Mouse (Mus musculus): Measurements from ENCODE around the gene Prkd2. TPM values are rescaled to one million over a fixed set of nuclear protein-coding genes. Genes with fewer than 3 reads are reported as not detected.
A peak's percentile ranks its signal among the peaks of the same experiment; 100 is the strongest.

Prkd2 gene
- total and polyA plus RNA-seq, 2 experiments from 2014 or later: 8.8 to 10.6 TPM

- Histone ChIP-seq H3K36me3 (replicated peaks; ENCODE audit: control insufficient read depth, insufficient read depth, low read length) (peaks cover 54% of the 10 kb centered on the region), H3K9me3 (replicated peaks; ENCODE audit: control insufficient read depth, low read length) (no peaks in the 10 kb centered on the region), H3K4me2 (ENCODE audit: low read depth, low read length) (no peak overlapping the region), H3K9ac (replicated peaks; ENCODE audit: low read depth, low read length) (no peak overlapping the region), H3K4me1 (ENCODE audit: control insufficient read depth, insufficient read depth) (peaks cover 8% of the 10 kb centered on the region; the same call in 1 of the 2 replicates), H3K27ac (ENCODE audit: low read depth) (no peak overlapping the region), H3K4me3 (ENCODE audit: low read depth, low read length) (no peak overlapping the region), H3K27me3 (ENCODE audit: control insufficient read depth, insufficient read depth, low read length) (no peaks in the 10 kb centered on the region)
- 38% methylated on average over 17 of the region's 17 CpGs for WGBS
- TF ChIP-seq CTCF (IDR thresholded peaks at IDR 0.05; ENCODE audit: low read depth) (peak; percentile 46), EP300 (IDR thresholded peaks at IDR 0.05; ENCODE audit: low read depth) (no peak)
- no peak for DNase-seq (ENCODE audit: low spot score)
- ATAC-seq (ENCODE audit: insufficient read depth, low read depth): no peak
These were observed 5.9 kb downstream of the Prkd2 start for GRCm38 (mm10) chr7:16848579-16848978.

DNA sequence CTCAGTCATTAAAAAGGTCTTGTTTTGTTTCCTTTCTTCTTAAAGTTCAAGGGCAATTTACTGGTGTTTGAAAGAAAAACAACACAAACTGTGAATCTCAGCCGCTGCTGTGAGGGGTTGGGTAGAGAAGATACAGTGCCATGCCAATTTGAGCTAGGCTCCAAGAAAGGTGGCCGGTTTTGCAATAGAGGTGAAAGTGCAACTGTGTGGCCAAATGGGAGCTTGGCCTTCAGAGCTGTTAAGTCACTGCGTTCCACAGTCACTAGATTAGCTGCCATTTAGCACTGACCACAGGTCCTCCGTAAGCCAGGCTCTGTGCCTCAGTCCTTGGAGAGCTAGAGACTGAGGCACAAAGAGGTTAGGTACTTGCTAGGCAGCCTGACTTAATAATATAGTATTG is 8.9 kb downstream of the Prkd2 start:
- no peak for TF ChIP-seq EP300 (IDR thresholded peaks at IDR 0.05; ENCODE audit: low read depth)
- TF ChIP-seq CTCF (IDR thresholded peaks at IDR 0.05; ENCODE audit: low read depth): no peak
- 84% methylated on average over 4 of the region's 4 CpGs for WGBS

DNA sequence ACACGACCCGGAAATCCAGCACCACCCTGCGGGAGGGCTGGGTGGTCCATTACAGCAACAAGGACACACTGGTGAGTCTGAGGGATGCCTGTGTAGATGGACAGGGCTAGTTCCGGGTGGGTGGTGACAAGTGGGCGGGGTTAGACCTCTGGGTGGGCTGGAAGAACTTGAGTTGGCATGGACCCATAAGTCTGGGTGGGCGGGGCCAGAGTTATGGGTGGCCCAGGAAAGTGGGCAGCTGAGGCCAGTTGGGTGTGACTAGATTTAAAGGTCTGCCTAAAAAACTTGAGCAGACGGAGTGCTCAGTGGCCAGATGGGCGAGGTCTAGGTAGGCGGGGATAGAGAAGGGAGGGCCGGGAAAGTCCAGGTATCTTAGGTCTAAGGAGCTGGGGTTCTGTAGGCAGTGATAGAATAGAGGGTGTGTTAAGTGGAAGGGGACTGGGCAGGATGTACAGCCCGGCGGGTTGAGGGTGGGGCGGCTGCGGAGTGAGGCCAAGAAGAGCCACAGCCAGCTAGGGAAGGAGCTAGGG is 10.7 kb downstream of the Prkd2 start:
- TF ChIP-seq EP300 (IDR thresholded peaks at IDR 0.05; ENCODE audit: low read depth) (no peak), CTCF (IDR thresholded peaks at IDR 0.05; ENCODE audit: low read depth) (no peak)
- H3K4me2 ChIP-seq (ENCODE audit: low read depth, low read length): no peak overlapping the region
- H3K9ac ChIP-seq (replicated peaks; ENCODE audit: low read depth, low read length): no peak overlapping the region
- ATAC-seq (ENCODE audit: insufficient read depth, low read depth): no peak
- H3K36me3 ChIP-seq (replicated peaks; ENCODE audit: control insufficient read depth, insufficient read depth, low read length): peaks cover 83% of the 10 kb centered on the region
- H3K27me3 ChIP-seq (ENCODE audit: control insufficient read depth, insufficient read depth, low read length): no peaks in the 10 kb centered on the region
- WGBS: 79% methylated on average over 14 of the region's 14 CpGs
- DNase-seq (ENCODE audit: low spot score): no peak
- no peaks in the 10 kb centered on the region for H3K9me3 ChIP-seq (replicated peaks; ENCODE audit: control insufficient read depth, low read length)
- no peak overlapping the region for H3K4me3 ChIP-seq (ENCODE audit: low read depth, low read length)
- no peaks in the 10 kb centered on the region for H3K4me1 ChIP-seq (ENCODE audit: control insufficient read depth, insufficient read depth)
- no peak overlapping the region for H3K27ac ChIP-seq (ENCODE audit: low read depth)

More for the DNA sequence above, 8.9 kb downstream of the Prkd2 start:
- Histone ChIP-seq H3K27me3 (ENCODE audit: control insufficient read depth, insufficient read depth, low read length) (no peaks in the 10 kb centered on the region), H3K4me2 (ENCODE audit: low read depth, low read length) (no peak overlapping the region), H3K9ac (replicated peaks; ENCODE audit: low read depth, low read length) (no peak overlapping the region), H3K4me1 (ENCODE audit: control insufficient read depth, insufficient read depth) (no peaks in the 10 kb centered on the region), H3K36me3 (replicated peaks; ENCODE audit: control insufficient read depth, insufficient read depth, low read length) (peaks cover 82% of the 10 kb centered on the region), H3K9me3 (replicated peaks; ENCODE audit: control insufficient read depth, low read length) (no peaks in the 10 kb centered on the region), H3K27ac (ENCODE audit: low read depth) (no peak overlapping the region), H3K4me3 (ENCODE audit: low read depth, low read length) (no peak overlapping the region)
- ATAC-seq (ENCODE audit: insufficient read depth, low read depth) (no peak), DNase-seq (ENCODE audit: low spot score) (no peak)

DNA sequence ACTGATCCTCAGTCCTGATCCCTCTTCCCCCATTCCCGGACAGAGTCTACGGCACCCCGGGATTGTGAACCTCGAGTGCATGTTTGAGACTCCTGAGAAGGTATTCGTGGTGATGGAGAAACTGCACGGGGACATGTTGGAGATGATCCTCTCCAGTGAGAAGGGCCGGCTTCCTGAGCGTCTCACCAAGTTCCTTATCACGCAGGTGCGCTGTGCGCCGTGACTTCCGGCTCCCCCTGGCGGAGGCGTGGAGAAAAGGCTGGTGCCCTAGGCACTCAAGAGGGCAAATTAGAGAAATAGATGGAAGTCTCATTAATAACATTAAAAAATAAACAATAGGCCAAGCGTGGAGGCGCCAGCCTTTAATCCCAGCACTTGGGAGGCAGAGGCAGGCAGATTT is 15.6 kb downstream of the Prkd2 start:
- TF ChIP-seq EP300 (IDR thresholded peaks at IDR 0.05; ENCODE audit: low read depth): no peak
- TF ChIP-seq CTCF (IDR thresholded peaks at IDR 0.05; ENCODE audit: low read depth): peak; percentile 65
- no peak overlapping the region for H3K4me3 ChIP-seq (ENCODE audit: low read depth, low read length)
- no peaks in the 10 kb centered on the region for H3K4me1 ChIP-seq (ENCODE audit: control insufficient read depth, insufficient read depth)
- H3K27ac ChIP-seq (ENCODE audit: low read depth): no peak overlapping the region
- H3K4me2 ChIP-seq (ENCODE audit: low read depth, low read length): no peak overlapping the region
- no peak for DNase-seq (ENCODE audit: low spot score)
- peaks cover 54% of the 10 kb centered on the region for H3K36me3 ChIP-seq (replicated peaks; ENCODE audit: control insufficient read depth, insufficient read depth, low read length)
- H3K9ac ChIP-seq (replicated peaks; ENCODE audit: low read depth, low read length): no peak overlapping the region
- WGBS: 27% methylated on average over 17 of the region's 17 CpGs
- H3K27me3 ChIP-seq (ENCODE audit: control insufficient read depth, insufficient read depth, low read length): no peaks in the 10 kb centered on the region
- no peaks in the 10 kb centered on the region for H3K9me3 ChIP-seq (replicated peaks; ENCODE audit: control insufficient read depth, low read length)
- ATAC-seq (ENCODE audit: insufficient read depth, low read depth): no peak

DNA sequence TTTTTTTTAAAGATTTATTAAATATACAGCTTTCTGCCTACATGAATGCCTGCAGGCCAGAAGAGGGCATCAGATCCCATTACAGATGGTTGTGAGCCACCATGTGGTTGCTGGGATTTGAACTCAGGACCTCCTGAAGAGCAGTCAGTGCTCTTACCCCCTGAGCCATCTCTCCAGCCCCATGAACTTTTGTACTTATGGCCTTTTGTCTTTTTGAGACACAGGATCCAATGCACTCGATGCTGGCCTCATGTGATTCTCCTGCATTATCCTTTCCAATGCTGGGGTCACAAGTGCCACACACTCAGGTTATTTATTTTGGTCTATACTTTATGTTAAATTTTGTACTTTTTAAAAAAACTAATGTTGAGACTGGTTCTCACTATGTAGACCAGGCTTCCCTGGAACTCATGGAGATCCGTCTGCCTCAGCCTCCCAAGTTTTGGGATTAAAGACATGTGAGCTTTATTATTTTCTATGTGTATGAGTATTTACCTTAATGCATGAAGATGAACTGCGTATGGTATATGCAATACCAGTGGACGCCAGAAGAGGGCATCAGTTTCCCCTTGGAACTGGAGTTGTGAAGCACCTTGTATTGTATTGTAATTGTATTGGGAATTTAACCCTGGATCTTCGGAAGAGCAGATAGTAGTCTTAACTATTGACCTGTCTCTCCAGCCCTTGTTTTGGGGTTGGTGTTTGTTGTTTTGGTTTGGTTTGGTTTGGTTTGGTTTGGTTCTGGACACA is 17.4 kb downstream of the Prkd2 start:
- H3K4me3 ChIP-seq (ENCODE audit: low read depth, low read length): no peak overlapping the region
- no peaks in the 10 kb centered on the region for H3K27me3 ChIP-seq (ENCODE audit: control insufficient read depth, insufficient read depth, low read length)
- no peaks in the 10 kb centered on the region for H3K4me1 ChIP-seq (ENCODE audit: control insufficient read depth, insufficient read depth)
- peaks cover 57% of the 10 kb centered on the region for H3K36me3 ChIP-seq (replicated peaks; ENCODE audit: control insufficient read depth, insufficient read depth, low read length)
- no peak overlapping the region for H3K9ac ChIP-seq (replicated peaks; ENCODE audit: low read depth, low read length)
- no peak overlapping the region for H3K4me2 ChIP-seq (ENCODE audit: low read depth, low read length)
- WGBS: 34% methylated on average over 5 of the region's 5 CpGs
- ATAC-seq (ENCODE audit: insufficient read depth, low read depth) (no peak), DNase-seq (ENCODE audit: low spot score) (no peak)
- no peaks in the 10 kb centered on the region for H3K9me3 ChIP-seq (replicated peaks; ENCODE audit: control insufficient read depth, low read length)
- no peak overlapping the region for H3K27ac ChIP-seq (ENCODE audit: low read depth)
- TF ChIP-seq CTCF (IDR thresholded peaks at IDR 0.05; ENCODE audit: low read depth) (peak; percentile 78), EP300 (IDR thresholded peaks at IDR 0.05; ENCODE audit: low read depth) (no peak)

Data from heart, postnatal 0 days (tissue).